Mouse (Mus musculus) layer of hippocampus, adult 9-11 months (tissue): ENCODE measurements around the gene Morf4l1.
"Not testable (repeated sequence)": the region's sequence is repeated elsewhere in the genome, so short reads cannot be mapped to it uniquely, and the experiment has no call there.

Source experiments
- DNase-seq: peaks from one replicate; pipeline ENCODE4 v3.0.0; 2022

The Morf4l1 gene

GRCm38 (mm10) chr9:90113651-90114566 is 665 bp downstream of the Morf4l1 start:
- DNase-seq: peak; percentile 94

DNA sequence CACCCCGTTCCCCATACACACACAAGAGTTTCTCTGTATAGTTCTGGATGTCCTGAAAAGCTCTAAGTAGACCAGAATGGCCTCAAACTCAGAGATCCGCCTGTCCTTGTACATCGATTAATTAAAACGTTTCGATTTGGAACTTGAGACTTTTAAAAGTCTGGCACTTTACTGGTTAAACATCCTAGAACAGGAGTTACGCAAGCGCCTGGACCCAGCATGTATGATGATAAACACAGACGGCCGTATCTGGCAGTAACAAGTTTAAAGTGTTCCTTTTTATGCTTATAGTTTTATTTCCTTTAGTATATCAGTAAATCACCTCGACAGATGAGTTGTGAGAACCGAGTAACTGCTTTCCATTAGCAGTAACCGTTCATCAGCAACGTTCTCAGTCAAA is 1.4 kb downstream of the Morf4l1 start:
- no peak for DNase-seq

- no peak for DNase-seq
These were observed 5.2 kb downstream of the Morf4l1 start for GRCm38 (mm10) chr9:90109386-90109785.

- DNase-seq: no peak
These were observed 6.3 kb downstream of the Morf4l1 start for GRCm38 (mm10) chr9:90108272-90108671.

- DNase-seq: no peak
These were observed 7.7 kb downstream of the Morf4l1 start for GRCm38 (mm10) chr9:90106915-90107314.

GRCm38 (mm10) chr9:90105462-90105861 is 9.1 kb downstream of the Morf4l1 start:
- no peak for DNase-seq

- DNase-seq: no peak
These were observed 13.8 kb downstream of the Morf4l1 start for GRCm38 (mm10) chr9:90100760-90101159.

GRCm38 (mm10) chr9:90098934-90099333 is 15.6 kb downstream of the Morf4l1 start:
- no peak for DNase-seq

DNA sequence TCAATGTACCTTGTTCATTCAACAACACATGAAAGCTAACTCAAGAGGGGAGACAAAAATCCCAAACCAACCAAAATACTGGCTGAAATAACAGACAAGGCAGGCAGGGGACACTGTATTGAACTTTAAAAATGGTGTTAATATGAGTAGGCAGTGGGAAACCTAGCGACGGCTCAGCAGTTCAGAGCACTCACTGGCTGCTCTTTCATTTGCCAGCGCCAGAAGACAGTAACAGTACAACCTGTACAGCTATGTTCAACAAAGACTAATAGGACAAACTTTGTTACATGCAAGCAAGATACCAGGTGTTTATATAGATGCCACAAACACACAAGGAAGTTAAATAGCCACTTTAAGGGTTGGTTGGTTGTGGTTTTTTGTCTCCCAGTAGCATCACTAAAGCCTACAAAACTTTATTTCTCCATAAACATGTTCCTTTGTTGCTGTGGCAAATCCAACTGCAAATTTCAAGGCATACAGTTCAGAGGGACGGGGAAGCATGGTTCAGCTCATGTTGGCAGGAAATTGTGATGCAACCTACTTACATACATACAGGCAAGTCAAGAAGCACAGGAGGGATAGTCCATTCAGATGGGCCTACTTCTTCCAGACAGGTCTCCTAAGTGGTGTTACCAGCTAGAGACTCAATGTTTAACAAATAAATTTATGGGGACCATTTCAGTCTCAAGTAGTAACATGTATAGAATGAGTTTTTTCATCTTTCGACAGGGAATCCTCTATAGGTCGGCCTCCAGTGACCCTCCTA is 25.1 kb downstream of the Morf4l1 start:
- DNase-seq: no peak

DNA sequence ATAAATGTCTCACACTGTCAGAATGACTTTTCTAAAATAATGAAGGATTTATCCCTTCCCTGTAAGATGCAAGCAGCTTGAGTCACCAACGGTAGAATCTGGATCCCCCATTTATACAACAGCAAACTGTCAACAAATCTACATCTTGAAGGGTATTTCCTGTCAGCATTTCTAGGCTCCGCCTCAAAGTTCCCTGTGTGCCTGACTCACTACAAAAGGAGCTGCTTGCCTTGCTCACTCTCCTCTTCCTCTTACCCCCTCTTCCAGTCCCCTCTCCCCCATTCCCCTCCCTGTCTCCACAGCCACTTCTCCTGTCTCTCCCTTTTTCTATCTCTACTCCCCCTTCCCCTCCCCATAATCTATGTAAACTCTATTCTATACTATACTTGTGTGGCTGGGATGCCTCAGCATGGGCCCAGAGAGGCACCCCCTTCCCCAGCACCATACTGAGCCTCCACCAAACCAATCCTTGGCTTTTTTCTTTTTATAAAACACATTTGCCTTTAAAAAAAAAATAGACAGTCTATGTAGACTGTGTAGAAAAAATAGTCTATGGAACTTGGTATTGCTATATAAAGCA is 26.6 kb downstream of the Morf4l1 start:
- DNase-seq: no peak

DNA sequence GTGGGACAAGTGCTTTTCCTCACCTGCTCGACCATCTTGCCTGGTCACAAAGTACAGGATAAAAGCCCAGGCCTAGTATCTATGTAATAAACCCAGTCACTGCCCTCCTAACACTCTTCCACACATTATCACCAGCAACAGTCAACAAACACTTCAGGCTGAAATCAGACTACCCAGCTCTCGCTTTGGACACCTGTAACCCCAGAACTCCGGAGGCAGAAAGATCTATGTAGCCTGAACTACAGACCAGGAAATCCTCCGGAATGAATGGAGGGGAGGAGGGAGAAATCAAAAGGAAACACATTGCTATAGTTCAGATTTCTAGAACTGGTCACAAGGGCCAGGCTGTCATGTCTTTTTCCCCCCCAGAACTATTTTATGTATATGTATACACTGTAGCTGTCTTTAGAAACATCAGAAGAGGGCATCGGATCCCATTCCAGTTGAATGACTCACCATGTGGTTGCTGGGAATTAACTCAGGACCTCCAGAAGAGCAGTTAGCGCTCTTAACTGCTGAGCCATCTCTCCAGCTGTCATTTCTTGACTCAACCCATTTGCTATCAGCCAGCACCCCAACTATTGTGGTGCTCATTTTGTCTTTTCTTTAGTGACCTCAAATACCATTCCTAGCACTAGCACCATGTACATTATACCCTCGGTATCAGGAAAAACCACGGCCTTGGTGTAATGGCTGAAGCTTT is 29.7 kb downstream of the Morf4l1 start:
- no peak for DNase-seq

- no peak for DNase-seq
These were observed 30.4 kb downstream of the Morf4l1 start for GRCm38 (mm10) chr9:90084152-90084551.

DNA sequence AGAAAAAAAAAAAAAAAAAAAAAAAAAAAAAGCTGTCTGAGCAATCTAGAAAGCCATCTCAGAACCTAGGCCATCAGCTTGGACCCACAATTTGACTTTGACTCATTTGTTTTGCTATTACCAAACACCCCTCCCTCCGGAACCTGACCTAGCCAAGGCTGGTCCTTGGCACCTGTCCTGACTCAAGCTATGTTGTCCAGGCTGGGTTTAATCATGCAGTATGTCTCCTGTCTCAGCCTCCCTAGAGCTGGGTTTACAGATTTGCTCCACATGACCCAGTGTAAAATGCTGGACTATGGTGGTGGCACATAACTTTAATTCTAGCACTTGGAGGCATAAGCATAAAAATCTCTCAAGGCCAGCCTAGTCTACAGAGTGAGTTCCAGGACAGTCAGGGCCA is 31.6 kb downstream of the Morf4l1 start:
- no peak for DNase-seq

GRCm38 (mm10) chr9:90081961-90082360 is 32.6 kb downstream of the Morf4l1 start:
- not testable (repeated sequence) for DNase-seq

GRCm38 (mm10) chr9:90076849-90077461 is 37.6 kb downstream of the Morf4l1 start:
- DNase-seq: peak; percentile 40

GRCm38 (mm10) chr9:90076131-90076530 is 38.4 kb downstream of the Morf4l1 start:
- no peak for DNase-seq

DNA sequence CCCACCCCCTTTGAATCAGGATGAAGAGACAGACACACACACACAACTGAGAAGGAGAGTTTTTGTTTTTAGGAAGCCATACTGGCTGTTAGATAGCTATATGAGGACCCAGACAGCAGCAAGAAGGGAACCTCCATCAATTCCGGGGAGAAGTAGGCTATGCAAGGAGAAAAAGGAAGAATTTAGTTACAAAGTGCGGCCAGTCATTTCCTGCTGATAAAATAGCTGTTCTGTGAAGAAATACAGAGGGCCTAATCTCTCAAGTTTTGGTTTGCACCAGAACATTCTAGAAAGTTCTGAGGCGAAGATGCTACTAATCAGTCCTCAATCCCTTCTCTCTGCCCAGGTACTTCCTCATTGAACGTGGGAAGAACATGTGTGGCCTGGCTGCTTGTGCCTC is 39.2 kb downstream of the Morf4l1 start:
- no peak for DNase-seq

DNA sequence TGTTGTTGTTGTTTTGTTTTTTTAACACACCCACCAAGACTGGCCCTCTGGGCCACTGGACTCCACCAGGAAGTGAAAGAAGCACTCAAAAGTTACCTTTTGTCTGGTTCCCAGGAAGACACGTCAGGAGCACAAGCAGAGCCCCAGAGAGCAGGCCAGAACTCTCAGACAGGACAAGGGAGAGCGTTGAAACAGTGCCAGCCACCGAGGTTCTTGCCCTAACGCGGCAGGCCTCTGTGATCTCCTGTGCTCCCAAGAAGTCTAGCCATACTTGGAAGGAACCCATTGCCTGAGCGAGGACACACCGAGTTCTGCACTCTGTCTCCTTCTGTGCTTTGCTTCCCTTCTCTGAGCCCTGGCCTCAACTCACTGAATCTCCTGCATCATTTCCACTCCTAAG is 44.4 kb downstream of the Morf4l1 start:
- no peak for DNase-seq

GRCm38 (mm10) chr9:90069485-90069884 is 45.1 kb downstream of the Morf4l1 start:
- no peak for DNase-seq

- no peak for DNase-seq
These were observed 45.8 kb downstream of the Morf4l1 start for GRCm38 (mm10) chr9:90068786-90069185.

DNA sequence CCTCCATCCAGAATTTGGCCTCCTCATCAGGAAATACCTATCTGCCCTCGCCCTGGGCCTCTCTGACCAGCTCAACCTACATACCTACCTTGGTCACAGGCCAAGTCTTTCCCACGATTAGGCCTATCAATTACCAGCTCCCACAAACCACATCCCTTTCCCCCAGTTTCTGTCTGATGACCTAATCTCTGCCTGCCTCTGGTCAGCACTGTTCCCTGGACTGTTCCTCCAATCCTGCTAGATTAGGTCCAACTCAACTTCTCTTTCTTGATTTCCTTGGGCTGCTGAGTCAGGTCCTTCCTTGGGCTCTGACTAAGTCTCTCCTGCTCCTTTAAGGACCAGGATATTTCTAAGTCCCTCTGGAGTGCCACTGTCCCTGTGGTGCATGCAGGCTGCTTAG is 47.2 kb downstream of the Morf4l1 start:
- no peak for DNase-seq

DNA sequence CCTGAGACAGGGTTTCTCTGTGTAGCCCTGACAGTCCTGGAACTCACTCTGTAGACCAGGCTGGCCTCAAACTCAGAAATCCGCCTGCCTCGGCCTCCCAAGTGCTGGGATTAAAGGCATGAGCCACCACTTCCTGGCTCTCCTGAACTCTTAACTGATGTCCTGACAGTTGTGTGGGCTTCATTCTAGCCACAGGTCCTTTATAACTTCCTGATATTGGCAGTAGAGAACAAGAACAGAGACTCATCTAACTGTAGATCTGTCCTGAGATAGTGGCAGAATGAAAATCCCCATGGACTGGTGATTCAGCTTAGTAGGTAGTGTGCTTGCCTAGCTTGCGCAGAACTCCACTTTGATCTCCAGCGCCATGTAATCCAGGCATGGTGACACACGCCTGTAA is 53.6 kb downstream of the Morf4l1 start:
- not testable (repeated sequence) for DNase-seq

- DNase-seq: no peak
These were observed 54.0 kb downstream of the Morf4l1 start for GRCm38 (mm10) chr9:90060574-90060875.
